Mouse (Mus musculus) hindbrain, embryonic 11.5 days (tissue): Measurements from ENCODE around the gene Hfe. TPM values are rescaled to one million over a fixed set of nuclear protein-coding genes. Genes with fewer than 3 reads are reported as not detected.

Experiments used
- ATAC-seq: fragments of 200-750 bp; cut with Nextera tagmentation; 2 replicates; pipeline ENCODE4 v1.8.0; 2017; ENCODE audit warnings: mild to moderate bottlenecking, moderate TSS enrichment, moderate library complexity; ENCODE audit not compliant: low FRiP score
- DNase-seq: peaks from one replicate; pipeline ENCODE4 v3.0.0-alpha.2; 2015; ENCODE audit warnings: low spot score
- H3K27ac ChIP-seq: fragments of 300-500 bp; sonication (generic); 2 replicates; pipeline ENCODE4 v1.5.1; 2014; ENCODE audit warnings: mild to moderate bottlenecking, low read depth, low read length
- H3K27me3 ChIP-seq: fragments of 300-500 bp; sonication (generic); 2 replicates; pipeline ENCODE4 v1.6.1; 2014; ENCODE audit warnings: mild to moderate bottlenecking, low read length, moderate library complexity, mixed read lengths; ENCODE audit not compliant: control insufficient read depth, insufficient read depth
- H3K36me3 ChIP-seq: fragments of 300-500 bp; sonication (generic); 2 replicates; pipeline ENCODE4 v1.6.1; 2014; ENCODE audit warnings: mild to moderate bottlenecking, low read length, moderate library complexity, mixed read lengths; ENCODE audit not compliant: control insufficient read depth, insufficient read depth
- H3K4me1 ChIP-seq: fragments of 300-500 bp; sonication (generic); replicated peaks from 2 replicates; pipeline ENCODE4 v1.6.1; 2014; ENCODE audit warnings: low read length, mixed read lengths; ENCODE audit not compliant: control insufficient read depth, insufficient read depth
- H3K4me2 ChIP-seq: fragments of 300-500 bp; sonication (generic); replicated peaks from 2 replicates; pipeline ENCODE4 v1.6.1; 2014; ENCODE audit warnings: mild to moderate bottlenecking, low read depth, low read length
- H3K4me3 ChIP-seq: fragments of 300-500 bp; sonication (generic); 2 replicates; pipeline ENCODE4 v1.5.1; 2014; ENCODE audit warnings: low read depth, low read length
- H3K9ac ChIP-seq: fragments of 300-500 bp; sonication (generic); 2 replicates; pipeline ENCODE4 v1.6.1; 2014; ENCODE audit warnings: low read depth, low read length
- H3K9me3 ChIP-seq: fragments of 300-500 bp; sonication (generic); 2 replicates; pipeline ENCODE4 v1.6.1; 2016; ENCODE audit warnings: low read length; ENCODE audit not compliant: control insufficient read depth
- WGBS: fragments of 180-500 bp; shearing (Covaris S2); extraction: QIAGEN DNeasy Blood & Tissue Kit; methylation state at CpG from one replicate; pipeline ENCODE4 v1.1.7; 2014; 5-methylcytosine and 5-hydroxymethylcytosine counted together
- polyA plus RNA-seq: library from polyadenylated mRNA; unstranded; fragments of >200 nt; fragmentation: Nextera tagmentation; extraction: Ambion mirVana; gene quantifications from 2 replicates; pipeline ENCODE4 v1.2.1, GENCODE M21; 2014

Hfe gene
- polyA plus RNA-seq, 1 experiment from 2014 or later: 3.4 TPM

DNA sequence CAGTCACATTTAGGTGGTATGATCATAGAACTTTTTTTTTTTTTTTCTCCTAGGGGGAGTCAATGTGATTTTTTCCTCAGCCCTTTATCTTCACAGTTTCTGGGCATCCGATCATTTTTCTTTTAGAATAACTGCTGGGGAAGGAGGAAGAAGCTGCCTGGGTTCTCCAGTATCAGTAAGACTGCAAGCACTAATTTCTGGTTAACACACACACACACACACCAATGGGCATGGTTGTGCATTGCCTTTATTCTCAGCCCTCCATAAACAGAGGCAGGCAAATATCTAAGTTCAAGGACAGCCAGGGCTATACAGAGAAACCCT is 28.1 kb downstream of the Hfe start:
- WGBS: 67% methylated on average over 1 of the region's 1 CpGs

DNA sequence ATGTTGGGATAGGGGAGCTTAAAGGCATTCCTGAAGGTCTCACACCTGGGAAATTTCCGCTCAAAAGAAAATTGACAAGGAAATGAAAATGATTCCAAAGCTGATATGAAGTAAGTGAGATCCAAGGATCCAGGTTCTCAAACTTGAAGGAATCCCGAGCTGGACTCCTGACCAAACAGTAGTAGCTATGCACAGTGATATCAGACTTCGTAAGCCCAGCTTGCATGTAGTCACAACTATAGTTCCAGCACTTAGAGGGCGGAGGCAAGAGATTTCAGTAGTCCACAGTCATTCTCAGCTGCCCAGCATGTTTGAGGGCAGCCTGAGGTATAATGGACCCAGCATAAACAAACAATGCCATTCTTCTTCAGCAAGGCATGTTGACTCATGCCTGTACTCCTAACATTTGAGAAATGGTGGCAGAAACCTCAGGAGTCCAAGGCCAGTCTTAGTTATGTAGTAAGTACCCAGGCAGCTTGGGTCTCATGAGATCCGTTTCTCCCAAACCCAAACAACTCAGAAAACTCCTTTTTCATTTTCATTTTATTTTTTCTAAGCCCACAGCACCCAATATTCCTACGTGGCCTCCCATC is 28.6 kb downstream of the Hfe start:
- Histone ChIP-seq H3K9ac (no peak overlapping the region), H3K4me1 (peaks cover 2% of the 10 kb centered on the region; the same call in 1 of the 2 replicates), H3K27me3 (no peaks in the 10 kb centered on the region), H3K9me3 (no peaks in the 10 kb centered on the region), H3K4me2 (no peak overlapping the region), H3K36me3 (no peaks in the 10 kb centered on the region), H3K4me3 (no peak overlapping the region), H3K27ac (no peak overlapping the region)
- no peak for DNase-seq
- ATAC-seq: no peak
- 84% methylated on average over 6 of the region's 6 CpGs for WGBS

More for the DNA sequence above, 28.1 kb downstream of the Hfe start:
- Histone ChIP-seq H3K27me3 (no peaks in the 10 kb centered on the region), H3K4me3 (no peak overlapping the region; the same call in 1 of the 2 replicates), H3K27ac (peak overlapping the region; percentile 95; the same call in 1 of the 2 replicates), H3K9ac (peak overlapping the region; percentile 54; the same call in 1 of the 2 replicates), H3K4me1 (peaks cover 2% of the 10 kb centered on the region; the same call in 1 of the 2 replicates), H3K36me3 (no peaks in the 10 kb centered on the region), H3K4me2 (peak overlapping the region; percentile 46), H3K9me3 (no peaks in the 10 kb centered on the region)
- ATAC-seq: no peak
- DNase-seq: peak; percentile 35

DNA sequence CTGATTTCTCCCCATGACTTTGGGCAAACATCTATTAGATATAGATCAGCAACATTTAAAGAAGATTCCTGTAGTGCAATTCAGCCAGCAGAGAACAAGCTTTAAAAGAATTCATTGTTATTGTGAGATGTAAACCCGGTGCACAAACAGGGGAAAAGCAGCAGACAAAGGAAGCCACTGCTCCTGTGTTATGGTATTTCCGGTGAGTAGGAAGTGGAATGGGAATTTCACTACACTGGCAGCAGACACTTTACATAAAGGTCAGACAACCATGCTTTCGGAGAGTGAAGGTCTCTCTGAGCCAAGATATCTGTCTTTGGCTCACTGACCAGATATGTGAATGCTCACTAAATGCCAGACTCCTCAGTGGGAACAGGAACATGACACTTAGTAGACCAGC is 48.1 kb downstream of the Hfe start:
- DNase-seq (no peak), ATAC-seq (no peak)
- Histone ChIP-seq H3K27me3 (no peaks in the 10 kb centered on the region), H3K9me3 (no peaks in the 10 kb centered on the region), H3K4me3 (no peak overlapping the region), H3K27ac (no peak overlapping the region), H3K9ac (no peak overlapping the region), H3K36me3 (no peaks in the 10 kb centered on the region), H3K4me2 (no peak overlapping the region), H3K4me1 (no peaks in the 10 kb centered on the region)
- 84% methylated on average over 3 of the region's 3 CpGs for WGBS

DNA sequence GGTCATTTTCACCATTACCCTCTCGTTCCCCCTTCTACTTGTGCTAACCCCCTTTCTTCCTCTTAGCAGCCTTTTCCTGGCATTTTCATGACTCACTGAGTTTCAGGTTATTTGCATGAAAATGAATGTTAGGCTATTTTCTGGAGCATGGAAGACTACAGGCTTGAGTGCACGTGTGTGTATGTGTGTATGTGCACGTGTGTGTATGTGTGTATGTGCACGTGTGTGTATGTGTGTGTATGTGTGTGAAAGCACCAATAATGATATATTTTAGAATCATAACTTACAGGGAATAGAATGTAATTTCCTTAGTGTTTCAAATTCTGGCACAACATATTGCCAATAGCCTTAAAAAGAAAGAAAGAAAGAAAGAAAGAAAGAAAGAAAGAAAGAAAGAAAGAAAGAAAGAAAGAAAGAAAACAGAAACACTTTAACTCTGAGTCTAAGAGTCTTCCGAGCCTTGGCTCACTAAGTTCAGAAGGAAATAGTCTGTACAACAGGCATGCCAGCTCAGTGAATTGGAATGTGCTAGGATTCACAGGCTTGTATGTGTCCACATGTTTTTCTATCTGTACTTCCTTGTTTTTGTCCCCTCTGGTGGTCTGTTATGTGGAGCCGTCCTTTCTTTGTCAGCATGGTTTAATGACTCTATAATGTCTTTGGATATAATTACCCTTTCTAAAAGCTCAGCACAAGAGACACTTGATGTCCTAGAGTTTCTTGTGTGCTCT is 50.9 kb downstream of the Hfe start:
- WGBS: 77% methylated on average over 6 of the region's 6 CpGs
- no peak overlapping the region for H3K9ac ChIP-seq
- DNase-seq (no peak), ATAC-seq (no peak)
- H3K4me3 ChIP-seq: no peak overlapping the region
- no peaks in the 10 kb centered on the region for H3K36me3 ChIP-seq
- H3K4me2 ChIP-seq: no peak overlapping the region
- H3K4me1 ChIP-seq: no peaks in the 10 kb centered on the region
- no peaks in the 10 kb centered on the region for H3K27me3 ChIP-seq
- no peaks in the 10 kb centered on the region for H3K9me3 ChIP-seq
- H3K27ac ChIP-seq: no peak overlapping the region

Other genes with a start within 250 kb of the Hfe start
- not detected in 2 replicates for gene Btn1a1, start 245.0 kb downstream of the Hfe start, polyA plus RNA-seq
- gene Btn2a2, start 222.0 kb downstream of the Hfe start, polyA plus RNA-seq: 0.15 and 0.18 TPM in 2 replicates
- 4.7 TPM in 2 replicates for gene Hist1h4h, start 179.8 kb downstream of the Hfe start, polyA plus RNA-seq
- gene Hist1h2af, start 176.9 kb downstream of the Hfe start, polyA plus RNA-seq: 3.6 and 8.4 TPM in 2 replicates
- gene Hist1h3g, start 175.4 kb downstream of the Hfe start, polyA plus RNA-seq: 3.7 and 4.8 TPM in 2 replicates
- gene Hist1h2bh, start 167.5 kb downstream of the Hfe start, polyA plus RNA-seq: 0.60 and 0.89 TPM in 2 replicates
- 1.0 and 1.1 TPM in 2 replicates for gene Hist1h3f, start 166.8 kb downstream of the Hfe start, polyA plus RNA-seq
- gene Hist1h4f, start 159.2 kb downstream of the Hfe start, polyA plus RNA-seq: 0.56 and 0.80 TPM in 2 replicates
- gene Hist1h1d, start 157.6 kb downstream of the Hfe start, polyA plus RNA-seq: 0.56 and 0.57 TPM in 2 replicates
- gene Hist1h3e, start 148.5 kb downstream of the Hfe start, polyA plus RNA-seq: 6.7 and 6.9 TPM in 2 replicates
- 70.9 and 82.9 TPM in 2 replicates for gene Hist1h2ae, start 139.6 kb downstream of the Hfe start, polyA plus RNA-seq
- 3.2 and 4.8 TPM in 2 replicates for gene Hist1h2bg, start 139.5 kb downstream of the Hfe start, polyA plus RNA-seq
- 1.5 and 3.7 TPM in 2 replicates for gene Hist1h2bf, start 136.7 kb downstream of the Hfe start, polyA plus RNA-seq
- gene Hist1h2ad, start 136.5 kb downstream of the Hfe start, polyA plus RNA-seq: 1.0 and 2.9 TPM in 2 replicates
- gene Hist1h3d, start 135.1 kb downstream of the Hfe start, polyA plus RNA-seq: 7.2 and 8.3 TPM in 2 replicates
- 95.0 and 95.9 TPM in 2 replicates for gene Hist1h4d, start 129.3 kb downstream of the Hfe start, polyA plus RNA-seq
- gene Hist1h2be, start 89.7 kb downstream of the Hfe start, polyA plus RNA-seq: 1.8 and 2.2 TPM in 2 replicates
- gene Hist1h1e, start 88.3 kb downstream of the Hfe start, polyA plus RNA-seq: 19.7 and 23.7 TPM in 2 replicates
- 0.79 and 0.84 TPM in 2 replicates for gene Hist1h2ac, start 26.9 kb downstream of the Hfe start, polyA plus RNA-seq
- gene Hist1h2bc, start 26.7 kb downstream of the Hfe start, polyA plus RNA-seq: 21.0 and 26.1 TPM in 2 replicates
- 0.17 TPM in 1 of 2 replicates, not detected in the other for gene Hist1h1t, start 15.0 kb downstream of the Hfe start, polyA plus RNA-seq
- gene Hist1h4c, start 12.4 kb downstream of the Hfe start, polyA plus RNA-seq: 4.5 and 4.9 TPM in 2 replicates
- gene Hist1h1c, start 28.0 kb upstream of the Hfe start, polyA plus RNA-seq: 14.9 and 16.7 TPM in 2 replicates
- 10.7 and 11.3 TPM in 2 replicates for gene Hist1h3c, start 34.7 kb upstream of the Hfe start, polyA plus RNA-seq
- 1.4 and 3.0 TPM in 2 replicates for gene Hist1h2bb, start 35.9 kb upstream of the Hfe start, polyA plus RNA-seq
- 42.5 and 50.0 TPM in 2 replicates for gene Hist1h2ab, start 40.3 kb upstream of the Hfe start, polyA plus RNA-seq
- gene Hist1h3b, start 41.4 kb upstream of the Hfe start, polyA plus RNA-seq: 6.5 and 10.7 TPM in 2 replicates
- gene Hist1h4b, start 46.2 kb upstream of the Hfe start, polyA plus RNA-seq: 3.6 and 4.8 TPM in 2 replicates
- 0.32 TPM in 1 of 2 replicates, not detected in the other for gene Hist1h4a, start 50.4 kb upstream of the Hfe start, polyA plus RNA-seq
- 3.4 and 5.3 TPM in 2 replicates for gene Hist1h3a, start 51.5 kb upstream of the Hfe start, polyA plus RNA-seq
- gene Hist1h1a, start 52.8 kb upstream of the Hfe start, polyA plus RNA-seq: 2.4 and 3.7 TPM in 2 replicates
- not detected in 2 replicates for gene Trim38, start 59.1 kb upstream of the Hfe start, polyA plus RNA-seq
- gene Slc17a2, start 96.1 kb upstream of the Hfe start, polyA plus RNA-seq: not detected in 2 replicates
- gene Slc17a3, start 128.6 kb upstream of the Hfe start, polyA plus RNA-seq: not detected in 2 replicates
- not detected in 2 replicates for gene Slc17a1, start 156.9 kb upstream of the Hfe start, polyA plus RNA-seq
- not detected in 2 replicates for gene Slc17a4, start 204.2 kb upstream of the Hfe start, polyA plus RNA-seq
- gene Hist1h2ba, start 223.3 kb upstream of the Hfe start, polyA plus RNA-seq: not detected in 2 replicates
- not detected in 2 replicates for gene Hist1h2aa, start 223.6 kb upstream of the Hfe start, polyA plus RNA-seq